27 mouse cellular contexts compared by ENCODE assay signal in genomic region chr8:90904171-90904706, GRCm38 (mm10).
DNase-seq lines count a peak whose midpoint lies in the region; ATAC-seq and TF ChIP-seq lines count a peak whose summit lies in the region.
"Had no signal": no experiment of that assay in that cellular context is flagged by ENCODE, and none has a peak within 500 bp of the region (broad histone marks: within the 10 kb centered on the region; RNA-seq: fewer than 3 reads in every experiment).

No protein-coding gene starts in this region.

- WGBS in intestine, embryonic 14.5 days, result 74% methylated on average over 2 of the region's 2 CpGs
- 88% methylated on average over 2 of the region's 2 CpGs for WGBS in intestine, embryonic 15.5 days
- 82% methylated on average over 2 of the region's 2 CpGs for WGBS in stomach, postnatal 0 days

- H3K27ac ChIP-seq in intestine, embryonic 14.5 days (ENCODE audit: low read depth), result no peak overlapping the region
- no peak overlapping the region for H3K27ac ChIP-seq in intestine, embryonic 15.5 days
- H3K27ac ChIP-seq in ES-Bruce4 (ENCODE audit: insufficient read depth, low read length) (peak overlapping the region; percentile 99), ES-E14 (ENCODE audit: insufficient read depth, low read depth, low read length, poor library complexity, severe bottlenecking) (peak overlapping the region; percentile 95)
- H3K27ac ChIP-seq in stomach, postnatal 0 days (replicated peaks), result no peak overlapping the region
- H3K27ac ChIP-seq: embryonic facial prominence, embryonic 10.5 days; embryonic facial prominence, embryonic 13.5 days; forebrain, embryonic 12.5 days; forebrain, embryonic 15.5 days; hindbrain, embryonic 12.5 days; hindbrain, embryonic 15.5 days had no signal

- no peak overlapping the region for H3K4me2 ChIP-seq in intestine, embryonic 14.5 days (ENCODE audit: low read length)
- no peak overlapping the region for H3K4me2 ChIP-seq in intestine, embryonic 15.5 days (replicated peaks)
- H3K4me2 ChIP-seq in stomach, postnatal 0 days (replicated peaks; ENCODE audit: low read depth), result no peak overlapping the region
- H3K4me2 ChIP-seq: embryonic facial prominence, embryonic 13.5 days; forebrain, embryonic 12.5 days; forebrain, embryonic 15.5 days; heart, embryonic 11.5 days; hindbrain, embryonic 12.5 days; hindbrain, embryonic 15.5 days had no signal

- in situ Hi-C loops in ES-E14 (cut with MboI; ENCODE audit: low sequenced_read_pairs in 2 of 2, unreplicated experiment in 2 of 2), result no loop called here

- no peak for ATAC-seq in intestine, embryonic 14.5 days (replicated peaks; ENCODE audit: low FRiP score, low TSS enrichment, low read depth)
- ATAC-seq in intestine, embryonic 15.5 days, result no peak
- no peak for ATAC-seq in stomach, postnatal 0 days (ENCODE audit: low FRiP score, low TSS enrichment)
- ATAC-seq: CD4-positive, CD25-positive, alpha-beta regulatory T cell, adult 4 months; forebrain, embryonic 15.5 days; intestine, embryonic 16.5 days had no signal

- no peak for TF ChIP-seq POLR2A in ES-Bruce4 (IDR thresholded peaks at IDR 0.05; ENCODE audit: insufficient read depth, low read length)

- H3K9ac ChIP-seq in intestine, embryonic 14.5 days (ENCODE audit: low read length), result no peak overlapping the region
- no peak overlapping the region for H3K9ac ChIP-seq in intestine, embryonic 15.5 days
- H3K9ac ChIP-seq in ES-Bruce4 (ENCODE audit: low read depth, poor library complexity, severe bottlenecking) (peak overlapping the region; percentile 6), ES-E14 (ENCODE audit: insufficient read depth, low read depth, low read length, poor library complexity, severe bottlenecking) (peak overlapping the region; percentile 34; the same call in 1 of the 2 replicates)
- H3K9ac ChIP-seq in stomach, postnatal 0 days (ENCODE audit: low read length), result no peak overlapping the region
- H3K9ac ChIP-seq: embryonic facial prominence, embryonic 13.5 days; forebrain, embryonic 12.5 days; forebrain, embryonic 15.5 days; hindbrain, embryonic 12.5 days; hindbrain, embryonic 15.5 days had no signal

- no peak for TF ChIP-seq CTCF in ES-Bruce4 (IDR thresholded peaks at IDR 0.05; ENCODE audit: low read depth, low read length)
- TF ChIP-seq CTCF in stomach, postnatal 0 days (IDR thresholded peaks at IDR 0.05; ENCODE audit: low read depth), result no peak

- H3K27me3 ChIP-seq in intestine, embryonic 14.5 days (replicated peaks; ENCODE audit: control insufficient read depth, insufficient read depth, low read length), result no peaks in the 10 kb centered on the region
- H3K27me3 ChIP-seq in intestine, embryonic 15.5 days (replicated peaks), result no peaks in the 10 kb centered on the region
- H3K27me3 ChIP-seq in ES-Bruce4 (ENCODE audit: control insufficient read depth, insufficient read depth, low read length, poor library complexity, severe bottlenecking), result no peaks in the 10 kb centered on the region
- H3K27me3 ChIP-seq in stomach, postnatal 0 days (ENCODE audit: control insufficient read depth, insufficient read depth, low read length), result no peaks in the 10 kb centered on the region
- H3K27me3 ChIP-seq: embryonic facial prominence, embryonic 13.5 days; forebrain, embryonic 15.5 days; hindbrain, embryonic 12.5 days; hindbrain, embryonic 15.5 days had no signal

- H3K9me3 ChIP-seq in intestine, embryonic 14.5 days (ENCODE audit: control insufficient read depth, low read length), result no peaks in the 10 kb centered on the region
- H3K9me3 ChIP-seq in intestine, embryonic 15.5 days, result no peaks in the 10 kb centered on the region
- H3K9me3 ChIP-seq in ES-Bruce4 (replicated peaks; ENCODE audit: control insufficient read depth, insufficient read depth, low read length, poor library complexity, severe bottlenecking), result no peaks in the 10 kb centered on the region
- H3K9me3 ChIP-seq in ES-E14 (ENCODE audit: control insufficient read depth, insufficient read depth, low read depth, low read length), result no peaks in the 10 kb centered on the region
- no peaks in the 10 kb centered on the region for H3K9me3 ChIP-seq in stomach, postnatal 0 days (ENCODE audit: control insufficient read depth, low read length)
- H3K9me3 ChIP-seq: embryonic facial prominence, embryonic 10.5 days; embryonic facial prominence, embryonic 13.5 days; forebrain, embryonic 12.5 days; forebrain, embryonic 15.5 days; hindbrain, embryonic 12.5 days; hindbrain, embryonic 15.5 days had no signal

- H3K36me3 ChIP-seq in intestine, embryonic 14.5 days (ENCODE audit: control insufficient read depth, insufficient read depth, low read length), result no peaks in the 10 kb centered on the region
- H3K36me3 ChIP-seq in intestine, embryonic 15.5 days, result no peaks in the 10 kb centered on the region
- H3K36me3 ChIP-seq in ES-Bruce4 (ENCODE audit: control insufficient read depth, insufficient read depth, low read length, poor library complexity, severe bottlenecking), result no peaks in the 10 kb centered on the region
- no peaks in the 10 kb centered on the region for H3K36me3 ChIP-seq in ES-E14 (ENCODE audit: control insufficient read depth, insufficient read depth, low read length, poor library complexity, severe bottlenecking)
- no peaks in the 10 kb centered on the region for H3K36me3 ChIP-seq in stomach, postnatal 0 days (ENCODE audit: control insufficient read depth, insufficient read depth, low read length)
- H3K36me3 ChIP-seq: embryonic facial prominence, embryonic 10.5 days; embryonic facial prominence, embryonic 13.5 days; forebrain, embryonic 12.5 days; forebrain, embryonic 15.5 days; hindbrain, embryonic 12.5 days; hindbrain, embryonic 15.5 days had no signal

- DNase-seq in intestine, embryonic 14.5 days (ENCODE audit: low spot score), result peak; percentile 25
- DNase-seq in ES-E14 (ENCODE audit: low read depth, low spot score), result no peak
- DNase-seq in stomach, postnatal 0 days (ENCODE audit: low spot score), result peak; percentile 11
- DNase-seq in layer of hippocampus, adult 11-12 months (ENCODE audit: low spot score), result no peak
- DNase-seq in spleen, postnatal 10 days (ENCODE audit: low spot score in 2 of 2), result no peak
- DNase-seq: adrenal gland, adult 2 months; adrenal gland, postnatal 14 days; cerebellum, adult 11 months; cerebellum, adult 2 months; cerebellum, postnatal 10 days; cerebellum, postnatal 36 days; embryo, embryonic 11 days; gastrocnemius, postnatal 36 days; heart, postnatal 36 days; kidney, adult 18-20 months had no signal

- no peak overlapping the region for H3K4me3 ChIP-seq in intestine, embryonic 14.5 days (ENCODE audit: low read depth, low read length)
- no peak overlapping the region for H3K4me3 ChIP-seq in intestine, embryonic 15.5 days (replicated peaks)
- peak overlapping the region; percentile 6; the same call in 1 of the 2 replicates for H3K4me3 ChIP-seq in ES-Bruce4 (ENCODE audit: low read depth, low read length)
- H3K4me3 ChIP-seq in ES-E14 (ENCODE audit: insufficient read depth in 1 of 2, low read depth in 1 of 2, low read length in 2 of 2, poor library complexity in 1 of 2, severe bottlenecking in 1 of 2), result peak overlapping the region; percentile 30 to 34; a peak in 2 of 4 replicates
- no peak overlapping the region for H3K4me3 ChIP-seq in stomach, postnatal 0 days (ENCODE audit: low read depth, low read length)
- H3K4me3 ChIP-seq: embryonic facial prominence, embryonic 10.5 days; embryonic facial prominence, embryonic 13.5 days; erythroblast, embryonic 14.5 days; forebrain, embryonic 12.5 days; forebrain, embryonic 15.5 days; hindbrain, embryonic 12.5 days; hindbrain, embryonic 15.5 days had no signal

- H3K4me1 ChIP-seq in intestine, embryonic 14.5 days (replicated peaks; ENCODE audit: control insufficient read depth, insufficient read depth, low read length), result 0 out of 2 replicates have a peak, but pooled peaks cover under 1% of the 10 kb centered on the region
- H3K4me1 ChIP-seq in intestine, embryonic 15.5 days (replicated peaks), result no peaks in the 10 kb centered on the region
- no peaks in the 10 kb centered on the region for H3K4me1 ChIP-seq in ES-Bruce4 (ENCODE audit: control insufficient read depth, insufficient read depth, low read length)
- peaks cover 0 to 28% of the 10 kb centered on the region in 2 experiments; a peak in 3 of 4 replicates for H3K4me1 ChIP-seq in ES-E14 (ENCODE audit: control insufficient read depth in 2 of 2, insufficient read depth in 2 of 2, low read length in 2 of 2, poor library complexity in 1 of 2)
- H3K4me1 ChIP-seq in stomach, postnatal 0 days (replicated peaks; ENCODE audit: control insufficient read depth, insufficient read depth), result no peaks in the 10 kb centered on the region

- peak; percentile 93 for TF ChIP-seq EP300 in ES-Bruce4 (IDR thresholded peaks at IDR 0.05; ENCODE audit: insufficient read depth, low read depth, low read length)
- TF ChIP-seq EP300 in stomach, postnatal 0 days (optimal IDR thresholded peaks at IDR 0.05), result no peak

TF ChIP-seq in ES-E14, 5 proteins besides CTCF, POLR2A, EP300 and RAD21:
- TF ChIP-seq CHD2 (IDR thresholded peaks at IDR 0.05; ENCODE audit: low read depth, low read length) (0 out of 2 replicates have a peak, but pooled peaks have one; percentile 5), HCFC1 (IDR thresholded peaks at IDR 0.05; ENCODE audit: borderline replicate concordance, insufficient read depth, low read length) (no peak)

Comparison
In these comparisons a context has a peak if more than half of its experiments do, and no peak if none do; other contexts are left out.
1. DNase-seq: peak in intestine, embryonic 14.5 days (single experiment) and stomach, postnatal 0 days (single experiment); none in ES-E14 (single experiment), layer of hippocampus, adult 11-12 months (single experiment) and spleen, postnatal 10 days (0 of 2).
2. H3K27ac ChIP-seq: peak in ES-Bruce4 (single experiment) and ES-E14 (single experiment); none in intestine, embryonic 14.5 days (single experiment), intestine, embryonic 15.5 days (single experiment) and stomach, postnatal 0 days (single experiment).
3. H3K4me3 ChIP-seq: peak in ES-Bruce4 (single experiment) and ES-E14 (2 of 2); none in intestine, embryonic 14.5 days (single experiment), intestine, embryonic 15.5 days (single experiment) and stomach, postnatal 0 days (single experiment).
4. H3K9ac ChIP-seq: peak in ES-Bruce4 (single experiment) and ES-E14 (single experiment); none in intestine, embryonic 14.5 days (single experiment), intestine, embryonic 15.5 days (single experiment) and stomach, postnatal 0 days (single experiment).